Mouse (Mus musculus) brain, embryonic 14.5 days (tissue): ENCODE results near the gene Hsf3.

Experiments
- CTCF ChIP-seq: fragments of 200-500 bp; IDR thresholded peaks from 2 replicates; pipeline ENCODE4 v1.5.1; 2012; ENCODE audit warnings: inconsistent platforms, mild to moderate bottlenecking, moderate library complexity, borderline replicate concordance; ENCODE audit not compliant: insufficient read depth, insufficient read length; ENCODE audit errors: extremely low read depth
- POLR2A ChIP-seq: fragments of 200-500 bp; IDR thresholded peaks from 2 replicates; pipeline ENCODE4 v1.6.1; 2012; ENCODE audit warnings: mild to moderate bottlenecking, inconsistent platforms, borderline replicate concordance; ENCODE audit not compliant: poor library complexity, insufficient read depth, insufficient read length, severe bottlenecking; ENCODE audit errors: extremely low read depth

DNA sequence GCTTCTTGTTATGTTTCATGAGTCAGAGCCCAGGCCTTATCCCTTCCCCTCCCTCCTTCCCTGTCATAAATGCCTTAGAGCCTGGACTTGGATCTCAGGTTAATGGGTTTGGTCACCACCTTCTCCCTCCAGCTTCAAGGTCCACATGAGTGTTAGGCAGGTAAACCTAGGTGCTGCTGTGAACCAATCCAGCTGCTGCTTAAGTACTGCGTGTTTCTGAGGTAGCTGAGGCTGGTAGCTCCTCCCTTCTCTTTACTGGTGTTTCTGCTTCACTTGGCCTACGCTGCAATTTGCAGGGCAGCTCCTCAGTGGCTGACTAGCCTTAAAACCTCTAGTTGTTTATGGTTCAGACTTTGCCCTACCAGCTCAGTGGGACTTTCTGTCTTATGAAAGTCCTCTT lies 945 bp downstream of the Hsf3 start, which contains the start of gene Heph:
- TF ChIP-seq POLR2A = no peak
- no peak for TF ChIP-seq CTCF
